ENCODE assay signal across 9 mouse cellular contexts in genomic region chr19:44519152-44519551, GRCm38 (mm10). TPM values are rescaled to one million over a fixed set of nuclear protein-coding genes. Genes with fewer than 3 reads are reported as not detected.
A peak's percentile ranks its signal among the peaks of the same experiment; 100 is the strongest.
DNase-seq lines count a peak whose midpoint lies in the region; ATAC-seq and TF ChIP-seq lines count a peak whose summit lies in the region.
"Had no signal": no experiment of that assay in that cellular context is flagged by ENCODE, and none has a peak within 500 bp of the region (broad histone marks: within the 10 kb centered on the region; RNA-seq: fewer than 3 reads in every experiment).

No protein-coding gene starts in this region.

- DNase-seq in limb, embryonic 11.5 days (ENCODE audit: low spot score) = peak; percentile 28
- no peak for DNase-seq in limb, embryonic 10.5 days (ENCODE audit: low spot score)
- DNase-seq in embryo, embryonic 10.5 days (ENCODE audit: low spot score) = peak; percentile 61
- no peak for DNase-seq in layer of hippocampus, adult 8-10 months (ENCODE audit: low spot score in 2 of 2)
- DNase-seq in cerebellum, adult 8-10 months = no peak

- H3K9me3 ChIP-seq in limb, embryonic 11.5 days (ENCODE audit: control insufficient read depth, low read length) = no peaks in the 10 kb centered on the region
- H3K9me3 ChIP-seq in limb, embryonic 10.5 days (replicated peaks) = no peaks in the 10 kb centered on the region
- no peaks in the 10 kb centered on the region for H3K9me3 ChIP-seq in intestine, postnatal 0 days (ENCODE audit: control insufficient read depth)
- H3K9me3 ChIP-seq: heart, embryonic 13.5 days had no signal

- H3K36me3 ChIP-seq in limb, embryonic 11.5 days (ENCODE audit: control insufficient read depth, insufficient read depth, low read length) = no peaks in the 10 kb centered on the region
- no peaks in the 10 kb centered on the region for H3K36me3 ChIP-seq in limb, embryonic 10.5 days
- no peaks in the 10 kb centered on the region for H3K36me3 ChIP-seq in intestine, postnatal 0 days (ENCODE audit: control insufficient read depth, insufficient read depth)
- H3K36me3 ChIP-seq: heart, embryonic 13.5 days had no signal

- H3K4me1 ChIP-seq in limb, embryonic 11.5 days (ENCODE audit: control insufficient read depth, insufficient read depth, low read length) = no peaks in the 10 kb centered on the region
- peaks cover 17% of the 10 kb centered on the region for H3K4me1 ChIP-seq in limb, embryonic 10.5 days
- no peaks in the 10 kb centered on the region for H3K4me1 ChIP-seq in intestine, postnatal 0 days (replicated peaks; ENCODE audit: control insufficient read depth, insufficient read depth, low read length)

- TF ChIP-seq CTCF in intestine, postnatal 0 days (IDR thresholded peaks at IDR 0.05; ENCODE audit: low read depth) = peak; percentile 60

- no peak overlapping the region for H3K4me2 ChIP-seq in limb, embryonic 11.5 days (ENCODE audit: low read depth, severe bottlenecking)
- no peak overlapping the region for H3K4me2 ChIP-seq in intestine, postnatal 0 days (replicated peaks; ENCODE audit: low read depth)
- H3K4me2 ChIP-seq: heart, embryonic 13.5 days had no signal

- 41% methylated on average over 7 of the region's 7 CpGs for WGBS in limb, embryonic 11.5 days
- 36% methylated on average over 7 of the region's 7 CpGs for whole genome bisulfite sequencing in limb, embryonic 10.5 days
- 13% methylated on average over 7 of the region's 7 CpGs for WGBS in intestine, postnatal 0 days

- peaks cover 18% of the 10 kb centered on the region for H3K27me3 ChIP-seq in limb, embryonic 11.5 days (ENCODE audit: control insufficient read depth, insufficient read depth, low read length)
- peaks cover 62% of the 10 kb centered on the region for H3K27me3 ChIP-seq in limb, embryonic 10.5 days (ENCODE audit: low read depth, poor library complexity, severe bottlenecking)
- H3K27me3 ChIP-seq in intestine, postnatal 0 days (replicated peaks; ENCODE audit: control insufficient read depth, insufficient read depth, low read length) = peaks cover 3% of the 10 kb centered on the region

- no peak overlapping the region for H3K4me3 ChIP-seq in limb, embryonic 11.5 days (ENCODE audit: low read depth, low read length)
- H3K4me3 ChIP-seq in limb, embryonic 10.5 days = no peak overlapping the region
- no peak overlapping the region for H3K4me3 ChIP-seq in intestine, postnatal 0 days (ENCODE audit: low read depth, low read length)
- H3K4me3 ChIP-seq: heart, embryonic 13.5 days had no signal

- ATAC-seq in limb, embryonic 11.5 days (ENCODE audit: insufficient number of reproducible peaks, low FRiP score, low TSS enrichment, low read depth) = no peak
- peak; percentile 45 for ATAC-seq in intestine, postnatal 0 days
- ATAC-seq in megakaryocyte-erythroid progenitor cell, adult 5-6 weeks (replicated peaks; ENCODE audit: low FRiP score, low TSS enrichment, poor library complexity, severe bottlenecking) = peak; percentile 34; the same call in 1 of the 2 replicates
- ATAC-seq in erythroid progenitor cell, adult 5-6 weeks (replicated peaks; ENCODE audit: low FRiP score, poor library complexity, severe bottlenecking) = no peak

- no peak overlapping the region for H3K9ac ChIP-seq in limb, embryonic 11.5 days (ENCODE audit: low read length)
- no peak overlapping the region for H3K9ac ChIP-seq in intestine, postnatal 0 days (ENCODE audit: low read depth, low read length)
- H3K9ac ChIP-seq: heart, embryonic 13.5 days had no signal

- no peak overlapping the region for H3K27ac ChIP-seq in limb, embryonic 11.5 days (replicated peaks; ENCODE audit: low read depth, low read length)
- H3K27ac ChIP-seq in limb, embryonic 10.5 days = no peak overlapping the region
- H3K27ac ChIP-seq in intestine, postnatal 0 days (ENCODE audit: low read depth, low read length) = no peak overlapping the region
- H3K27ac ChIP-seq: heart, embryonic 13.5 days had no signal

RNA-seq across cellular contexts. Expression of gene Wnt8b, which starts 25.9 kb away (rescaled TPM):
- not detected in 2 replicates for polyA plus RNA-seq in limb, embryonic 11.5 days (2014; fragmentation: Nextera tagmentation; extraction: Ambion mirVana)
- polyA plus RNA-seq in limb, embryonic 10.5 days (2016; fragmentation: Nextera tagmentation; extraction: Ambion mirVana) = not detected in 2 replicates
- not detected in 2 replicates for polyA plus RNA-seq in intestine, postnatal 0 days (2015; fragmentation: Nextera tagmentation; extraction: Ambion mirVana)
- total RNA-seq in megakaryocyte-erythroid progenitor cell, adult 5-6 weeks (2014; fragmentation: Nextera tagmentation) = not detected in 2 replicates
- total RNA-seq in megakaryocyte-erythroid progenitor cell, adult 5-6 weeks (2017) = not detected in 2 replicates
- not detected for total RNA-seq in layer of hippocampus, adult 8-10 months (2022)
- not detected in 2 replicates for total RNA-seq in erythroid progenitor cell, adult 5-6 weeks (2015; ENCODE audit: low replicate concordance)
- total RNA-seq in erythroid progenitor cell, adult 5-6 weeks (2017; ENCODE audit: low replicate concordance) = not detected in 2 replicates
- polyA plus RNA-seq: heart, embryonic 13.5 days had no signal

RNA-seq across cellular contexts. Expression of gene Sec31b, which starts 26.5 kb away (rescaled TPM):
- 0.24 and 0.33 TPM in 2 replicates for polyA plus RNA-seq in limb, embryonic 11.5 days (2014; fragmentation: Nextera tagmentation; extraction: Ambion mirVana)
- polyA plus RNA-seq in limb, embryonic 10.5 days (2016; fragmentation: Nextera tagmentation; extraction: Ambion mirVana) = 0.44 and 1.1 TPM in 2 replicates
- polyA plus RNA-seq in intestine, postnatal 0 days (2015; fragmentation: Nextera tagmentation; extraction: Ambion mirVana) = 0.12 and 0.33 TPM in 2 replicates
- 0.47 and 1.7 TPM in 2 replicates for total RNA-seq in megakaryocyte-erythroid progenitor cell, adult 5-6 weeks (2014; fragmentation: Nextera tagmentation)
- 0.23 and 0.61 TPM in 2 replicates for total RNA-seq in megakaryocyte-erythroid progenitor cell, adult 5-6 weeks (2017)
- total RNA-seq in layer of hippocampus, adult 8-10 months (2022) = under 1 TPM; 0.23 to 0.63 (median 0.33) TPM
- 0.36 and 1.3 TPM in 2 replicates for total RNA-seq in erythroid progenitor cell, adult 5-6 weeks (2015; ENCODE audit: low replicate concordance)
- 0.26 TPM in 1 of 2 replicates, not detected in the other for total RNA-seq in erythroid progenitor cell, adult 5-6 weeks (2017; ENCODE audit: low replicate concordance)

RNA-seq across cellular contexts. Expression of gene Gm20538, which starts 33.5 kb away (rescaled TPM):
- not detected in 2 replicates for polyA plus RNA-seq in limb, embryonic 11.5 days (2014; fragmentation: Nextera tagmentation; extraction: Ambion mirVana)
- polyA plus RNA-seq in limb, embryonic 10.5 days (2016; fragmentation: Nextera tagmentation; extraction: Ambion mirVana) = not detected in 2 replicates
- not detected in 2 replicates for polyA plus RNA-seq in intestine, postnatal 0 days (2015; fragmentation: Nextera tagmentation; extraction: Ambion mirVana)
- not detected in 2 replicates for total RNA-seq in megakaryocyte-erythroid progenitor cell, adult 5-6 weeks (2014; fragmentation: Nextera tagmentation)
- total RNA-seq in megakaryocyte-erythroid progenitor cell, adult 5-6 weeks (2017) = not detected in 2 replicates
- not detected for total RNA-seq in layer of hippocampus, adult 8-10 months (2022)
- not detected in 2 replicates for total RNA-seq in erythroid progenitor cell, adult 5-6 weeks (2015; ENCODE audit: low replicate concordance)
- total RNA-seq in erythroid progenitor cell, adult 5-6 weeks (2017; ENCODE audit: low replicate concordance) = not detected in 2 replicates
- polyA plus RNA-seq: heart, embryonic 13.5 days had no signal

RNA-seq across cellular contexts. Expression of gene Ndufb8, which starts 36.1 kb away (rescaled TPM):
- polyA plus RNA-seq in limb, embryonic 11.5 days (2014; fragmentation: Nextera tagmentation; extraction: Ambion mirVana) = 542 and 551 TPM in 2 replicates
- 664 and 683 TPM in 2 replicates for polyA plus RNA-seq in limb, embryonic 10.5 days (2016; fragmentation: Nextera tagmentation; extraction: Ambion mirVana)
- 681 and 717 TPM in 2 replicates for polyA plus RNA-seq in intestine, postnatal 0 days (2015; fragmentation: Nextera tagmentation; extraction: Ambion mirVana)
- total RNA-seq in megakaryocyte-erythroid progenitor cell, adult 5-6 weeks (2014; fragmentation: Nextera tagmentation) = 485 and 490 TPM in 2 replicates
- total RNA-seq in megakaryocyte-erythroid progenitor cell, adult 5-6 weeks (2017) = 262 and 339 TPM in 2 replicates
- 100 to 1,000 TPM; 368 to 426 (median 402) TPM for total RNA-seq in layer of hippocampus, adult 8-10 months (2022)
- total RNA-seq in erythroid progenitor cell, adult 5-6 weeks (2015; ENCODE audit: low replicate concordance) = 115 and 143 TPM in 2 replicates
- 56.9 and 85.0 TPM in 2 replicates for total RNA-seq in erythroid progenitor cell, adult 5-6 weeks (2017; ENCODE audit: low replicate concordance)

RNA-seq across cellular contexts. Expression of gene Hif1an, which starts 43.5 kb away (rescaled TPM):
- polyA plus RNA-seq in limb, embryonic 11.5 days (2014; fragmentation: Nextera tagmentation; extraction: Ambion mirVana) = 26.5 and 34.7 TPM in 2 replicates
- polyA plus RNA-seq in limb, embryonic 10.5 days (2016; fragmentation: Nextera tagmentation; extraction: Ambion mirVana) = 51.2 and 54.6 TPM in 2 replicates
- 15.6 and 17.7 TPM in 2 replicates for polyA plus RNA-seq in intestine, postnatal 0 days (2015; fragmentation: Nextera tagmentation; extraction: Ambion mirVana)
- total RNA-seq in megakaryocyte-erythroid progenitor cell, adult 5-6 weeks (2014; fragmentation: Nextera tagmentation) = 14.2 and 18.4 TPM in 2 replicates
- total RNA-seq in megakaryocyte-erythroid progenitor cell, adult 5-6 weeks (2017) = 5.2 and 15.2 TPM in 2 replicates
- total RNA-seq in layer of hippocampus, adult 8-10 months (2022) = 10 to 100 TPM; 30.8 to 37.2 (median 33.1) TPM
- total RNA-seq in erythroid progenitor cell, adult 5-6 weeks (2015; ENCODE audit: low replicate concordance) = 1.8 and 2.5 TPM in 2 replicates
- 3.6 and 5.8 TPM in 2 replicates for total RNA-seq in erythroid progenitor cell, adult 5-6 weeks (2017; ENCODE audit: low replicate concordance)

Comparison
In these comparisons a context has a peak if more than half of its experiments do, and no peak if none do; other contexts are left out.
1. DNase-seq: peak in limb, embryonic 11.5 days (single experiment) and embryo, embryonic 10.5 days (single experiment); none in limb, embryonic 10.5 days (single experiment), layer of hippocampus, adult 8-10 months (0 of 2) and cerebellum, adult 8-10 months (single experiment).
2. ATAC-seq: peak in intestine, postnatal 0 days (single experiment) and megakaryocyte-erythroid progenitor cell, adult 5-6 weeks (single experiment); none in limb, embryonic 11.5 days (single experiment) and erythroid progenitor cell, adult 5-6 weeks (single experiment).